Mouse (Mus musculus) liver, embryonic 14.5 days (tissue): Measurements from ENCODE around the gene Hsd17b14. TPM values are rescaled to one million over a fixed set of nuclear protein-coding genes. Genes with fewer than 3 reads are reported as not detected.

Experiments used
- ATAC-seq: fragments of 200-750 bp; cut with Nextera tagmentation; 2 replicates; pipeline ENCODE4 v1.8.0; 2017; ENCODE audit warnings: moderate number of reproducible peaks, mild to moderate bottlenecking, moderate library complexity; ENCODE audit not compliant: insufficient read depth
- DNase-seq, 3 experiments: peaks; one replicate each; pipeline ENCODE4 v3.0.0-alpha.2; 2012 to 2013; ENCODE audit warnings: low read depth in 3 of 3, low spot score in 3 of 3
- H3K27ac ChIP-seq: fragments of 300-500 bp; sonication (generic); 2 replicates; pipeline ENCODE4 v1.5.1; 2014; ENCODE audit warnings: moderate library complexity, mild to moderate bottlenecking, control low read depth, inconsistent platforms
- H3K27me3 ChIP-seq: fragments of 300-500 bp; sonication (generic); 2 replicates; pipeline ENCODE4 v1.6.1; 2014; ENCODE audit warnings: mild to moderate bottlenecking, low read length, moderate library complexity; ENCODE audit not compliant: control insufficient read depth, insufficient read depth
- H3K36me3 ChIP-seq: fragments of 300-500 bp; sonication (generic); replicated peaks from 2 replicates; pipeline ENCODE4 v1.6.1; 2014; ENCODE audit warnings: low read depth; ENCODE audit not compliant: control insufficient read depth, insufficient read depth
- H3K4me1 ChIP-seq, 2 experiments: fragments of 200-500 bp in 1 of 2; fragments of 300-500 bp in 1 of 2; sonication (generic) in 1 of 2; replicated peaks; 2 replicates each; pipeline ENCODE4 v1.6.1; 2012 to 2014; ENCODE audit warnings: antibody characterized with exemption in 1 of 2, inconsistent platforms in 1 of 2, low read length in 1 of 2; ENCODE audit not compliant: control insufficient read depth in 2 of 2, insufficient read depth in 2 of 2
- H3K4me2 ChIP-seq: fragments of 300-500 bp; sonication (generic); 2 replicates; pipeline ENCODE4 v1.6.1; 2014; ENCODE audit warnings: low read depth, mild to moderate bottlenecking, control low read depth, moderate library complexity
- H3K4me3 ChIP-seq, 2 experiments: fragments of 200-500 bp in 1 of 2; fragments of 300-500 bp in 1 of 2; sonication (generic) in 1 of 2; 2 replicates each; pipeline ENCODE4 v1.5.1; 2012 to 2014; ENCODE audit warnings: low read depth in 2 of 2, low read length in 2 of 2, mild to moderate bottlenecking in 2 of 2, control low read depth in 1 of 2, inconsistent platforms in 1 of 2, moderate library complexity in 1 of 2; ENCODE audit not compliant: insufficient read depth in 1 of 2
- H3K9ac ChIP-seq: fragments of 300-500 bp; sonication (generic); replicated peaks from 2 replicates; pipeline ENCODE4 v1.6.1; 2014; ENCODE audit warnings: mild to moderate bottlenecking, control low read depth, moderate library complexity
- H3K9me3 ChIP-seq: fragments of 300-500 bp; sonication (generic); 2 replicates; pipeline ENCODE4 v1.6.1; 2016; ENCODE audit warnings: low read length, mixed read lengths; ENCODE audit not compliant: control insufficient read depth
- CTCF ChIP-seq: IDR thresholded peaks from 2 replicates; pipeline ENCODE4 v1.5.1; 2016; ENCODE audit warnings: antibody characterized with exemption, low read depth, control low read depth
- EP300 ChIP-seq: IDR thresholded peaks from 2 replicates; pipeline ENCODE4 v1.6.1; 2016; ENCODE audit warnings: antibody characterized with exemption, low read depth
- WGBS: fragments of 180-500 bp; shearing (Covaris S2); extraction: QIAGEN DNeasy Blood & Tissue Kit; methylation state at CpG from one replicate; pipeline ENCODE4 v1.1.7; 2014; ENCODE audit not compliant: insufficient replicate concordance; 5-methylcytosine and 5-hydroxymethylcytosine counted together
- polyA plus RNA-seq, 2 experiments: library from polyadenylated mRNA; depleted of rRNA in 1 of 2; stranded (reverse) in 1 of 2; unstranded in 1 of 2; fragments of >200 nt; fragmentation: Nextera tagmentation in 1 of 2; extraction: Ambion mirVana in 1 of 2; gene quantifications; 2 replicates each; pipeline versions ENCODE4 v1.2.1 to v1.2.3; 2012 to 2014

The Hsd17b14 gene
- polyA plus RNA-seq, 2 experiments, result 1.2 to 2.1 TPM

DNA sequence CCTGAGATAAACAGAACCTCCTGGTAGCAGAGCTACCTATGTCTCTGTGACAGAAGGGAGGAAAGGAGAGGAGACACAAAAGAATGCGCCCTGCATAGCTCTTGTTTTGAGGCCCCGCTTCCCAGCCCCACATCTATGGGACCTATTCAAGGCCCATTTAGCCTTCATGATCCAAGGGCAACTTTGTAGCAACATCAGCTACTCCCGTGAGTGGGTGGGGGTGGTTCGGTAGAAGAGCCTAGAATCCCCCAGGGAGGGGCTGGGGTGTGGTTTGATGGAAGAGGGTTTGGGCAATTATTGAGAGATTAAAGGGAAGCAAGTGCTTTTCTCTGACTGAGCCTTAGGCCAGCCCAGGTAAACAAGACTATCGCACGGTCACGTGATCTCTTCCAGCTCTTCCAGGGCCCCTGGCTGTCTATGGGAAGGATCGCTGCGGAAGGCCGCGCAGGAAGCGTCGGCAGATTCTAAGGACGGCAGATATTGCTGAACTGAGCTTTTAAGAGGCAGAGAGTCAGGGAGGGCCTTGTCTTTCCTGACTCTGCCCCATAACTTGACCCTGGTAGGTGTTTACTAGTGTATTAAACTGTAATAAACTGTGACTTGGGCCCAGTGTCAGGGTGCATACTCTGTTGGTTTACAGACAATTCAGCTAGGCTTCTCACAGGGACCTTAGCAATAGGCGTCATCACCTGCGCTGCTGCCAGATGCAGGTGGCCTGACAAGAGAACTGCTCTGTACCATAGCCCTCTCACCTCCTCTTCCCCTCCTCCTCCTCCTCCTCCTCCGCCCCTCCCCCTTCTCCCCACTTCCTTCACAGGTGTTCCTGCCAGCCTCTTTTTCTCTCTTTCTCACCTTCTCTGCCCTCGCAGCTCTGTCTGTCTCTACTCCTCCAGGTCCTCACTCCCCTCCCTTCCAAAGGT, 44.5 kb downstream of the Hsd17b14 start:
- Histone ChIP-seq H3K4me1 (no peaks in the 10 kb centered on the region), H3K4me2 (no peak overlapping the region), H3K27me3 (no peaks in the 10 kb centered on the region), H3K27ac (no peak overlapping the region), H3K4me3 (no peak overlapping the region), H3K36me3 (no peaks in the 10 kb centered on the region), H3K9me3 (no peaks in the 10 kb centered on the region), H3K9ac (no peak overlapping the region)
- TF ChIP-seq EP300, result no peak
- TF ChIP-seq CTCF, result no peak
- WGBS, result 52% methylated on average over 18 of the region's 18 CpGs
- DNase-seq (no peak), ATAC-seq (no peak)

DNA sequence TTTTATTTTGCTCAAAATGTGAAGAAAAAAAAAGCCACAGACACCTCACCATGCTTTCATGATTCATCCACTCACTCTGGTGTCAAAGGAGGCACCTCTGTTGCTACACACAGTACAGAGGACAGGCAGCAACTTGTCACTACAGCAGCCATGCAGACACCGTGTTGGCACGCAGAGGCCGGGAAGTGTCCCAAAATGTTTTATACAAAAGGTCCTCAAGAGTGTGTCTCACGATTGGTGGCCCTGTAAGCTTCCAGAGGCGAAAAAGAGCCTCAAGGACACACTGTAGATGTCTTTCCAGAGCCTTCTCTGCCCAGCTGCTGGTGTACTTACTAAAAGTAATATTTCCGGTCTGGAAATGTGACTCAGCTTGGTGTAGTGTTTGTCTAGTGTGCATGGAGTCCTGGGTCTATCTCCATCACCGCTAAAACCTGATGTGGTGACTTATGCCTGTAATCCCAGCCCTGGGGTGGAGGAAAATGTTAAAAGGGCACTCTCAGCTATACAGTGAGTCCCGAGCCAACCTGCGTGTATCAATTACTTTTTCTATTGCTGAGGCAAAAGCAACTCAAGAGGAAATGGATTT, 51.1 kb downstream of the Hsd17b14 start:
- no peak overlapping the region for H3K9ac ChIP-seq
- no peaks in the 10 kb centered on the region for H3K36me3 ChIP-seq
- H3K4me2 ChIP-seq, result no peak overlapping the region
- H3K27me3 ChIP-seq, result no peaks in the 10 kb centered on the region
- 64% methylated on average over 9 of the region's 9 CpGs for WGBS
- no peak for TF ChIP-seq CTCF
- TF ChIP-seq EP300, result no peak
- no peak overlapping the region for H3K27ac ChIP-seq
- no peaks in the 10 kb centered on the region for H3K9me3 ChIP-seq
- H3K4me1 ChIP-seq, result no peaks in the 10 kb centered on the region; a peak in 1 of 4 replicates
- ATAC-seq (no peak), DNase-seq (no peak)
- no peak overlapping the region for H3K4me3 ChIP-seq

DNA sequence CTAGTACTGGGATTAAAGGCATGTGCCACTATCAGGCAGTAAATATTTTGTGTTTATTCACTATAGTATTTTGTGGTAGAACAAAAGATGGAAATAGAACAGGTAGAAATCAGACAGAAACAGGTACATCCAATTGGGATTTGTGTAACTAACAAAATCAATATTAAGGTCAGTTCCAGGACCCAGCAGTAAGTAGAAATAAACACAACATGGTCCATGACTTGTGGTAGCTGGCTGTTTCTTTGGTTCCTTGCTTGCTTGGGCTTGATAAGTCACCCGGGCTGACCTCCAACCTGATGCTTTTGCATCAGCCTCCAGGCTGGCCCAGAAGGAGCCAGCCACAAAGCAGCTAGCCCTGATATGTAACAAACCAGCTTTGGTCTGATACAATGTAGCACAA, 54.8 kb downstream of the Hsd17b14 start:
- WGBS, result 40% methylated on average over 1 of the region's 1 CpGs

DNA sequence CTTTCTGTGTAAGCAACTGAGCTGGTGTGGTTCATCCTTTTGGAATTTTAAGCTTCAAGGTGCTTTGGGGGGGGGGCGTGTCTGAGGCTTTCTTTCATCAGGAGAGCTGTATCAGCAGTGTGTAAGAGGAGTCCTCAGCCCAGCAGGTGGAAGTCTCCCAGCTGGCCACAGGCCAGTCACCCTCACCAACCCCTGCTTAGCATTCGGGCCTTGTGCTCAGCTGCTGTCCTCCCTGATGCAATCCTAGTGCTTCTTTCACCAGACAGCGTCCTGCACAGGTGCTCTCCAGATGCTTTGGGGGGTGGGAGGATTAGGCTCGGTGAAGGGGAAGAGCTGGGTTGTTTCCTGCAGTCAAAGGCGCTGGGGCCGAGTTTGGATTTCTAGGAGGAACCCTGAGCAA, 61.6 kb downstream of the Hsd17b14 start:
- Histone ChIP-seq H3K36me3 (no peaks in the 10 kb centered on the region), H3K27me3 (peaks cover 10% of the 10 kb centered on the region), H3K4me2 (no peak overlapping the region), H3K9ac (no peak overlapping the region), H3K4me3 (no peak overlapping the region), H3K9me3 (no peaks in the 10 kb centered on the region), H3K27ac (no peak overlapping the region), H3K4me1 (peaks cover 0 to 1% of the 10 kb centered on the region in 2 experiments; a peak in 1 of 4 replicates)
- TF ChIP-seq CTCF (no peak), EP300 (no peak)
- DNase-seq (no peak), ATAC-seq (no peak)
- WGBS, result 25% methylated on average over 6 of the region's 6 CpGs

More for the DNA sequence above, 54.8 kb downstream of the Hsd17b14 start:
- Histone ChIP-seq H3K4me1 (no peaks in the 10 kb centered on the region; a peak in 1 of 4 replicates), H3K27ac (no peak overlapping the region), H3K4me2 (no peak overlapping the region), H3K27me3 (no peaks in the 10 kb centered on the region), H3K36me3 (no peaks in the 10 kb centered on the region), H3K9ac (no peak overlapping the region), H3K4me3 (no peak overlapping the region), H3K9me3 (no peaks in the 10 kb centered on the region)
- DNase-seq (no peak), ATAC-seq (no peak)
- TF ChIP-seq CTCF, result no peak
- TF ChIP-seq EP300, result no peak

DNA sequence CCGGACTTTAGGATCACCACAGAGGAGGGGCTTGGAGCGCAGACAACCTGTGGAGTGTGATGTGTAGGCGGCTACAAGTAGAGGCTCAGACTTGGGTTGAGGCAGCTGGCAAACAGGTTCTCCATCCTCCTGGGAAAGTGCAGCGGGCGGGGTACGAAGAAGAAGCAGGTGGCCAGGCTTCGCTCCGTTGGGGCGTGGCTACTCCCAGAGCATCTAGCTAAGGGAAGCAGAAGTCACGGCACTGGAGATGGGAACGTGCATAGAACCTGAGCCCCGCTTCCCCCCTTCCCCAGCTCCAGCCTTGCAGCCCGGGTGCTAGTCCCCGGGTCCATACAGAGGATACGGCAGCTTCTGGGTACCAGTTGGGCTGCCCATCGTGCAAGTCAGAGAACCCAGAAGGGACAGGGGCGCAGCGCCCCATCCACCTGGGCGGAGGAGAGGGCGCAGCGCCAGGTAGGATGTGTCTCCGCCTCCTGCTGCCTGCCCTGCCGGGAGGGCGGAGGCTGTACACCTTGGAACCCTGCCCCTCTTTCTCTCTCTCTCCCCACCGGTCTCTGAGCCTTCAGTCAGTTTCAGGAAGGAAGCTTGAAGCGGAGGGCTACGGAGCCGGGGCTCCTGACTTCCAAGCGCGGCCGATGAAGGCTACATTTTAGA, 62.5 kb downstream of the Hsd17b14 start, which contains the start of gene Fut1:
Gene Fut1, plus strand, starts transcription at position 248 of the 654 bp plus-strand sequence.
- Histone ChIP-seq H3K4me2 (no peak within 1 kb of the TSS), H3K9me3 (no peaks in the 10 kb centered on the region), H3K9ac (no peak within 1 kb of the TSS), H3K4me1 (peaks cover 0 to 4% of the 10 kb centered on the region in 2 experiments; a peak in 1 of 4 replicates), H3K36me3 (no peaks in the 10 kb centered on the region), H3K27me3 (peaks cover 10% of the 10 kb centered on the region), H3K27ac (no peak within 1 kb of the TSS), H3K4me3 (no peak within 1 kb of the TSS)
- DNase-seq (no peak), ATAC-seq (no peak)
- 12% methylated on average over 31 of the region's 31 CpGs for WGBS
- TF ChIP-seq CTCF (no peak), EP300 (no peak)

Other genes starting within 250 kb of the Hsd17b14 start
Only the 30 nearest of the 35 such genes appear.
- 0.10 and 0.23 TPM in 2 replicates for gene Lin7b, start 184.3 kb upstream of the Hsd17b14 start, polyA plus RNA-seq (2012; rRNA removed)
- gene Lin7b, start 184.3 kb upstream of the Hsd17b14 start, polyA plus RNA-seq (2014; fragmentation: Nextera tagmentation; extraction: Ambion mirVana), result 0.20 TPM in 1 of 2 replicates, not detected in the other
- gene Snrnp70, start 159.2 kb upstream of the Hsd17b14 start, polyA plus RNA-seq (2012; rRNA removed), result 132 and 203 TPM in 2 replicates
- 28.0 and 28.8 TPM in 2 replicates for gene Snrnp70, start 159.2 kb upstream of the Hsd17b14 start, polyA plus RNA-seq (2014; fragmentation: Nextera tagmentation; extraction: Ambion mirVana)
- not detected in 2 replicates for gene Kcna7, start 149.2 kb upstream of the Hsd17b14 start, polyA plus RNA-seq (2012; rRNA removed)
- not detected in 2 replicates for gene Kcna7, start 149.2 kb upstream of the Hsd17b14 start, polyA plus RNA-seq (2014; fragmentation: Nextera tagmentation; extraction: Ambion mirVana)
- 0.04 and 0.20 TPM in 2 replicates for gene Ntf5, start 141.2 kb upstream of the Hsd17b14 start, polyA plus RNA-seq (2012; rRNA removed)
- 0.18 and 0.19 TPM in 2 replicates for gene Ntf5, start 141.2 kb upstream of the Hsd17b14 start, polyA plus RNA-seq (2014; fragmentation: Nextera tagmentation; extraction: Ambion mirVana)
- gene Lhb, start 134.1 kb upstream of the Hsd17b14 start, polyA plus RNA-seq (2012; rRNA removed), result not detected in 2 replicates
- gene Lhb, start 134.1 kb upstream of the Hsd17b14 start, polyA plus RNA-seq (2014; fragmentation: Nextera tagmentation; extraction: Ambion mirVana), result not detected in 2 replicates
- 3.2 and 3.6 TPM in 2 replicates for gene Gys1, start 120.0 kb upstream of the Hsd17b14 start, polyA plus RNA-seq (2012; rRNA removed)
- gene Gys1, start 120.0 kb upstream of the Hsd17b14 start, polyA plus RNA-seq (2014; fragmentation: Nextera tagmentation; extraction: Ambion mirVana), result 2.8 and 3.1 TPM in 2 replicates
- 65.7 and 69.5 TPM in 2 replicates for gene Ruvbl2, start 116.8 kb upstream of the Hsd17b14 start, polyA plus RNA-seq (2012; rRNA removed)
- gene Ruvbl2, start 116.8 kb upstream of the Hsd17b14 start, polyA plus RNA-seq (2014; fragmentation: Nextera tagmentation; extraction: Ambion mirVana), result 67.5 and 82.7 TPM in 2 replicates
- 1,846 and 1,956 TPM in 2 replicates for gene Ftl1, start 95.0 kb upstream of the Hsd17b14 start, polyA plus RNA-seq (2012; rRNA removed)
- gene Ftl1, start 95.0 kb upstream of the Hsd17b14 start, polyA plus RNA-seq (2014; fragmentation: Nextera tagmentation; extraction: Ambion mirVana), result 4,811 and 5,161 TPM in 2 replicates
- gene Bax, start 88.0 kb upstream of the Hsd17b14 start, polyA plus RNA-seq (2012; rRNA removed), result 57.9 and 68.5 TPM in 2 replicates
- gene Bax, start 88.0 kb upstream of the Hsd17b14 start, polyA plus RNA-seq (2014; fragmentation: Nextera tagmentation; extraction: Ambion mirVana), result 49.7 and 62.4 TPM in 2 replicates
- 0.06 and 0.13 TPM in 2 replicates for gene Tulp2, start 73.0 kb upstream of the Hsd17b14 start, polyA plus RNA-seq (2012; rRNA removed)
- gene Tulp2, start 73.0 kb upstream of the Hsd17b14 start, polyA plus RNA-seq (2014; fragmentation: Nextera tagmentation; extraction: Ambion mirVana), result 0.47 and 0.57 TPM in 2 replicates
- gene Gm45808, start 68.1 kb upstream of the Hsd17b14 start, polyA plus RNA-seq (2012; rRNA removed), result not detected in 2 replicates
- 0.20 TPM in 1 of 2 replicates, not detected in the other for gene Gm45808, start 68.1 kb upstream of the Hsd17b14 start, polyA plus RNA-seq (2014; fragmentation: Nextera tagmentation; extraction: Ambion mirVana)
- 1.5 and 2.2 TPM in 2 replicates for gene Dhdh, start 66.1 kb upstream of the Hsd17b14 start, polyA plus RNA-seq (2012; rRNA removed)
- gene Dhdh, start 66.1 kb upstream of the Hsd17b14 start, polyA plus RNA-seq (2014; fragmentation: Nextera tagmentation; extraction: Ambion mirVana), result 1.6 and 1.8 TPM in 2 replicates
- 48.2 and 58.8 TPM in 2 replicates for gene Nucb1, start 44.5 kb upstream of the Hsd17b14 start, polyA plus RNA-seq (2012; rRNA removed)
- 81.7 and 97.2 TPM in 2 replicates for gene Nucb1, start 44.5 kb upstream of the Hsd17b14 start, polyA plus RNA-seq (2014; fragmentation: Nextera tagmentation; extraction: Ambion mirVana)
- gene Ppp1r15a, start 28.6 kb upstream of the Hsd17b14 start, polyA plus RNA-seq (2012; rRNA removed), result 79.3 and 140 TPM in 2 replicates
- 165 and 183 TPM in 2 replicates for gene Ppp1r15a, start 28.6 kb upstream of the Hsd17b14 start, polyA plus RNA-seq (2014; fragmentation: Nextera tagmentation; extraction: Ambion mirVana)
- 0.52 and 0.90 TPM in 2 replicates for gene Plekha4, start 28.6 kb upstream of the Hsd17b14 start, polyA plus RNA-seq (2012; rRNA removed)
- gene Plekha4, start 28.6 kb upstream of the Hsd17b14 start, polyA plus RNA-seq (2014; fragmentation: Nextera tagmentation; extraction: Ambion mirVana), result 0.40 and 0.41 TPM in 2 replicates
- 38.8 and 40.6 TPM in 2 replicates for gene Bcat2, start 15.3 kb downstream of the Hsd17b14 start, polyA plus RNA-seq (2012; rRNA removed)
- gene Bcat2, start 15.3 kb downstream of the Hsd17b14 start, polyA plus RNA-seq (2014; fragmentation: Nextera tagmentation; extraction: Ambion mirVana), result 35.9 and 39.4 TPM in 2 replicates
- gene Fgf21, start 60.6 kb downstream of the Hsd17b14 start, polyA plus RNA-seq (2012; rRNA removed), result not detected in 2 replicates
- not detected in 2 replicates for gene Fgf21, start 60.6 kb downstream of the Hsd17b14 start, polyA plus RNA-seq (2014; fragmentation: Nextera tagmentation; extraction: Ambion mirVana)
- gene Fut1, start 62.4 kb downstream of the Hsd17b14 start, polyA plus RNA-seq (2012; rRNA removed), result not detected in 2 replicates
- gene Fut1, start 62.4 kb downstream of the Hsd17b14 start, polyA plus RNA-seq (2014; fragmentation: Nextera tagmentation; extraction: Ambion mirVana), result not detected in 2 replicates
- gene Izumo1, start 66.9 kb downstream of the Hsd17b14 start, polyA plus RNA-seq (2012; rRNA removed), result 0.10 and 0.15 TPM in 2 replicates
- 0.09 TPM in 1 of 2 replicates, not detected in the other for gene Izumo1, start 66.9 kb downstream of the Hsd17b14 start, polyA plus RNA-seq (2014; fragmentation: Nextera tagmentation; extraction: Ambion mirVana)
- gene Rasip1, start 72.6 kb downstream of the Hsd17b14 start, polyA plus RNA-seq (2012; rRNA removed), result 2.2 and 2.6 TPM in 2 replicates
- 1.3 and 2.6 TPM in 2 replicates for gene Rasip1, start 72.6 kb downstream of the Hsd17b14 start, polyA plus RNA-seq (2014; fragmentation: Nextera tagmentation; extraction: Ambion mirVana)
- 0.25 and 0.56 TPM in 2 replicates for gene Mamstr, start 85.1 kb downstream of the Hsd17b14 start, polyA plus RNA-seq (2012; rRNA removed)
- 0.18 TPM in 1 of 2 replicates, not detected in the other for gene Mamstr, start 85.1 kb downstream of the Hsd17b14 start, polyA plus RNA-seq (2014; fragmentation: Nextera tagmentation; extraction: Ambion mirVana)
- 0.17 TPM in 1 of 2 replicates, not detected in the other for gene Fut2, start 111.5 kb downstream of the Hsd17b14 start, polyA plus RNA-seq (2012; rRNA removed)
- gene Fut2, start 111.5 kb downstream of the Hsd17b14 start, polyA plus RNA-seq (2014; fragmentation: Nextera tagmentation; extraction: Ambion mirVana), result not detected in 2 replicates
- gene Ntn5, start 129.1 kb downstream of the Hsd17b14 start, polyA plus RNA-seq (2012; rRNA removed), result 0.04 TPM in 1 of 2 replicates, not detected in the other
- gene Ntn5, start 129.1 kb downstream of the Hsd17b14 start, polyA plus RNA-seq (2014; fragmentation: Nextera tagmentation; extraction: Ambion mirVana), result not detected in 2 replicates
- 0.02 and 0.03 TPM in 2 replicates for gene Sec1, start 139.5 kb downstream of the Hsd17b14 start, polyA plus RNA-seq (2012; rRNA removed)
- gene Sec1, start 139.5 kb downstream of the Hsd17b14 start, polyA plus RNA-seq (2014; fragmentation: Nextera tagmentation; extraction: Ambion mirVana), result not detected in 2 replicates
- gene Car11, start 144.9 kb downstream of the Hsd17b14 start, polyA plus RNA-seq (2012; rRNA removed), result 0.23 and 0.58 TPM in 2 replicates
- 0.42 and 0.44 TPM in 2 replicates for gene Car11, start 144.9 kb downstream of the Hsd17b14 start, polyA plus RNA-seq (2014; fragmentation: Nextera tagmentation; extraction: Ambion mirVana)
- gene Dbp, start 150.2 kb downstream of the Hsd17b14 start, polyA plus RNA-seq (2012; rRNA removed), result 0.69 and 0.80 TPM in 2 replicates
- gene Dbp, start 150.2 kb downstream of the Hsd17b14 start, polyA plus RNA-seq (2014; fragmentation: Nextera tagmentation; extraction: Ambion mirVana), result 0.51 and 0.54 TPM in 2 replicates
- 499 and 605 TPM in 2 replicates for gene Rpl18, start 160.6 kb downstream of the Hsd17b14 start, polyA plus RNA-seq (2012; rRNA removed)
- gene Rpl18, start 160.6 kb downstream of the Hsd17b14 start, polyA plus RNA-seq (2014; fragmentation: Nextera tagmentation; extraction: Ambion mirVana), result 832 and 846 TPM in 2 replicates
- 7.6 and 9.1 TPM in 2 replicates for gene Sphk2, start 163.1 kb downstream of the Hsd17b14 start, polyA plus RNA-seq (2012; rRNA removed)
- gene Sphk2, start 163.1 kb downstream of the Hsd17b14 start, polyA plus RNA-seq (2014; fragmentation: Nextera tagmentation; extraction: Ambion mirVana), result 5.8 and 9.0 TPM in 2 replicates
- gene Fam83e, start 166.3 kb downstream of the Hsd17b14 start, polyA plus RNA-seq (2012; rRNA removed), result 0.31 and 0.32 TPM in 2 replicates
- 0.14 and 0.32 TPM in 2 replicates for gene Fam83e, start 166.3 kb downstream of the Hsd17b14 start, polyA plus RNA-seq (2014; fragmentation: Nextera tagmentation; extraction: Ambion mirVana)
- gene Spaca4, start 170.9 kb downstream of the Hsd17b14 start, polyA plus RNA-seq (2012; rRNA removed), result not detected in 2 replicates
- not detected in 2 replicates for gene Spaca4, start 170.9 kb downstream of the Hsd17b14 start, polyA plus RNA-seq (2014; fragmentation: Nextera tagmentation; extraction: Ambion mirVana)